Mouse (Mus musculus): Measurements from ENCODE around the gene Gm7257.
A peak's percentile ranks its signal among the peaks of the same experiment; 100 is the strongest.

The Gm7257 gene

GRCm38 (mm10) chr9:36431584-36431983, at the start of gene Gm7257:
Gene Gm7257 (plus strand): TSS chr9:36431884.
- no peak for DNase-seq (ENCODE audit: low read depth, low spot score)

- no peak for DNase-seq (ENCODE audit: low read depth, low spot score)
Observed at GRCm38 (mm10) chr9:36402991-36403390, 28.7 kb upstream of the Gm7257 start.

GRCm38 (mm10) chr9:36435051-36435764, 3.5 kb downstream of the Gm7257 start:
- DNase-seq (ENCODE audit: low read depth, low spot score): peak; percentile 71

GRCm38 (mm10) chr9:36475338-36475737, 43.7 kb downstream of the Gm7257 start, which contains the start of gene Gm9513:
Gene Gm9513 (plus strand): TSS chr9:36475638.
- DNase-seq (ENCODE audit: low read depth, low spot score): no peak
